In the genomic region with DNA sequence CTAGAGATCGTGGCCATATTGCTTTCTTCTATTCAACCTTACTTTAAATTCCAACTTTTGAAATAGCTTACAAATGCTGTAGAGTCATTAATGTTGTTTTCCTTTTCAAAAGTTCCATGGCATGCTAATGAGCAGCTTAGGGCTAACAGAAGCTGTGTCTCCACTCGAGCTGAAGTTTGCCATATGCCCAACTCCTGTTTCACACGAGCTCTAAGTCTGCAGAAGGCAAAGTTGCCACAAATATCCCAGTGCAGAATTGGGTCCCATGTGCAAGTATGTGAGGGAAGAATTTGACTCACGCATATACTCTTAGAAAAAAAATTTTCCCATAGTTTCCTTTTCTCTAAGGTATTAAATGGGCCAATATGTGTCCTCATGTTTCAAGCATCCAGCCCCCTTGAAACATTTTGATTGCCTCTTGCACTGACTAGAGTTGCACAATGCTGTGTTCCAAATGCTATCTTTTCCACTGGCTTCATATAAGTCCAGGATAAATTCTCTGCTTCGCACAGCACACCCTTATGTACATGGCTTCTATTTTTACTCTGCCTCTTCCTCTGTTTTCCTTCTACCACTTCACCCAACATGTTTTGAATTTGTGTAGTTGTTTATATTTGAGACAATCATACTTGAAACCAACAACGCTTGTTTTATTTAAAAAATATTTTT, we compare ENCODE assay signal across 27 mouse cellular contexts.
DNase-seq lines count a peak whose midpoint lies in the region; ATAC-seq lines count a peak whose summit lies in the region.
"Had no signal": no experiment of that assay in that cellular context is flagged by ENCODE, and none has a peak within 500 bp of the region (broad histone marks: within the 10 kb centered on the region; RNA-seq: fewer than 3 reads in every experiment).

No protein-coding gene starts in this region.

- no peak overlapping the region for H3K4me2 ChIP-seq in forebrain, embryonic 16.5 days (ENCODE audit: low read length)
- H3K4me2 ChIP-seq in forebrain, embryonic 14.5 days (ENCODE audit: low read length) = no peak overlapping the region
- H3K4me2 ChIP-seq: heart, embryonic 11.5 days; hindbrain, embryonic 14.5 days; limb, embryonic 13.5 days; liver, embryonic 11.5 days; lung, embryonic 15.5 days; neural tube, embryonic 12.5 days had no signal

- DNase-seq in forebrain, embryonic 14.5 days (ENCODE audit: low spot score) = no peak
- peak; percentile 8 for DNase-seq in layer of hippocampus, adult 11-12 months (ENCODE audit: low spot score)
- no peak for DNase-seq in layer of hippocampus, postnatal 36 days
- DNase-seq in right cerebral cortex, postnatal 14 days = peak; percentile 8
- DNase-seq in right cerebral cortex, postnatal 4 days = no peak
- no peak for DNase-seq in urinary bladder, postnatal 25 days (ENCODE audit: low spot score)
- DNase-seq: adrenal gland, postnatal 10 days; cerebellum, adult 11-12 months; gastrocnemius, postnatal 14 days; kidney, adult 2 months; kidney, postnatal 36 days; right cerebral cortex, postnatal 25 days; spleen, adult 18-20 months; thymus, adult 2 months; thymus, postnatal 36 days had no signal

- no peak overlapping the region for H3K27ac ChIP-seq in forebrain, embryonic 16.5 days (ENCODE audit: low read length)
- no peak overlapping the region for H3K27ac ChIP-seq in forebrain, embryonic 14.5 days (ENCODE audit: low read depth, low read length)
- H3K27ac ChIP-seq: forebrain, embryonic 10.5 days; hindbrain, embryonic 14.5 days; limb, embryonic 13.5 days; lung, embryonic 15.5 days; midbrain, embryonic 10.5 days; neural tube, embryonic 12.5 days had no signal

- peak; percentile 54; the same call in 1 of the 2 replicates for ATAC-seq in forebrain, embryonic 16.5 days
- no peak for ATAC-seq in forebrain, embryonic 14.5 days
- ATAC-seq: midbrain, embryonic 16.5 days; Patski had no signal

- no peak overlapping the region for H3K9ac ChIP-seq in forebrain, embryonic 16.5 days (replicated peaks; ENCODE audit: low read depth, low read length)
- H3K9ac ChIP-seq in forebrain, embryonic 14.5 days (ENCODE audit: low read length) = no peak overlapping the region
- H3K9ac ChIP-seq: hindbrain, embryonic 14.5 days; limb, embryonic 13.5 days; lung, embryonic 15.5 days; neural tube, embryonic 12.5 days had no signal

- no peaks in the 10 kb centered on the region for H3K4me1 ChIP-seq in forebrain, embryonic 16.5 days (replicated peaks; ENCODE audit: control insufficient read depth, insufficient read depth, low read length)
- H3K4me1 ChIP-seq in forebrain, embryonic 14.5 days (ENCODE audit: control insufficient read depth, insufficient read depth, low read length) = no peaks in the 10 kb centered on the region

- no peaks in the 10 kb centered on the region for H3K9me3 ChIP-seq in forebrain, embryonic 16.5 days (ENCODE audit: control insufficient read depth, low read length)
- H3K9me3 ChIP-seq in forebrain, embryonic 14.5 days (replicated peaks; ENCODE audit: control insufficient read depth, low read length) = no peaks in the 10 kb centered on the region
- H3K9me3 ChIP-seq: forebrain, embryonic 10.5 days; limb, embryonic 13.5 days; lung, embryonic 15.5 days; midbrain, embryonic 10.5 days; neural tube, embryonic 12.5 days had no signal

- no peaks in the 10 kb centered on the region for H3K36me3 ChIP-seq in forebrain, embryonic 16.5 days (ENCODE audit: control insufficient read depth, insufficient read depth)
- no peaks in the 10 kb centered on the region for H3K36me3 ChIP-seq in forebrain, embryonic 14.5 days (ENCODE audit: control insufficient read depth, insufficient read depth, low read length)
- H3K36me3 ChIP-seq: forebrain, embryonic 10.5 days; limb, embryonic 13.5 days; lung, embryonic 15.5 days; midbrain, embryonic 10.5 days; neural tube, embryonic 12.5 days had no signal

- no peaks in the 10 kb centered on the region; the same call in 1 of the 2 replicates for H3K27me3 ChIP-seq in forebrain, embryonic 16.5 days (replicated peaks; ENCODE audit: control insufficient read depth, insufficient read depth, low read length)
- no peaks in the 10 kb centered on the region for H3K27me3 ChIP-seq in forebrain, embryonic 14.5 days (replicated peaks; ENCODE audit: control insufficient read depth, insufficient read depth, low read length)
- H3K27me3 ChIP-seq: lung, embryonic 15.5 days; neural tube, embryonic 12.5 days had no signal

- H3K4me3 ChIP-seq in forebrain, embryonic 16.5 days (replicated peaks; ENCODE audit: low read length) = no peak overlapping the region
- H3K4me3 ChIP-seq in forebrain, embryonic 14.5 days (ENCODE audit: low read depth, low read length) = no peak overlapping the region
- H3K4me3 ChIP-seq: forebrain, embryonic 10.5 days; limb, embryonic 13.5 days; lung, embryonic 15.5 days; midbrain, embryonic 10.5 days; myocyte; neural tube, embryonic 12.5 days had no signal

- 61% methylated on average over 6 of the region's 6 CpGs for WGBS in forebrain, embryonic 16.5 days
- WGBS in forebrain, embryonic 14.5 days = 69% methylated on average over 6 of the region's 6 CpGs

Comparison
In these comparisons a context has a peak if more than half of its experiments do, and no peak if none do; other contexts are left out.
1. DNase-seq: peak in layer of hippocampus, adult 11-12 months (single experiment) and right cerebral cortex, postnatal 14 days (single experiment); none in forebrain, embryonic 14.5 days (single experiment), layer of hippocampus, postnatal 36 days (0 of 2), right cerebral cortex, postnatal 4 days (single experiment) and urinary bladder, postnatal 25 days (single experiment).